Mouse (Mus musculus) c-Kit-positive CD71-positive TER-119-negative erythroid progenitor cells, embryonic 14.5 days (primary cell): ENCODE measurements around the gene Gm8068.
"Not testable (repeated sequence)": the region's sequence is repeated elsewhere in the genome, so short reads cannot be mapped to it uniquely, and the experiment has no call there.

Source experiments
- DNase-seq: peaks from one replicate; pipeline ENCODE4 v3.0.0-alpha.2; 2013; ENCODE audit warnings: low read depth

Gm8068 gene

GRCm38 (mm10) chr14:41701785-41702184, at the start of gene Gm8068:
Gene Gm8068 (minus strand): TSS chr14:41701885.
- not testable (repeated sequence) for DNase-seq

- not testable (repeated sequence) for DNase-seq
These were observed 48.8 kb upstream of the Gm8068 start, which contains the start of gene Gm7929 for GRCm38 (mm10) chr14:41750514-41750913. Gene Gm7929 (minus strand): TSS chr14:41750614.

GRCm38 (mm10) chr14:41723437-41723836, 21.8 kb upstream of the Gm8068 start:
- not testable (repeated sequence) for DNase-seq

- not testable (repeated sequence) for DNase-seq
These were observed 15.5 kb upstream of the Gm8068 start for GRCm38 (mm10) chr14:41717180-41717579.

- DNase-seq = not testable (repeated sequence)
These were observed 53.5 kb downstream of the Gm8068 start for GRCm38 (mm10) chr14:41648176-41648575.
